In genomic region chr11:115837606-115838345, GRCm38 (mm10) we compare ENCODE assay signal across 16 mouse cellular contexts. TPM values are rescaled to one million over a fixed set of nuclear protein-coding genes. Genes with fewer than 3 reads are reported as not detected.
DNase-seq lines count a peak whose midpoint lies in the region; ATAC-seq and TF ChIP-seq lines count a peak whose summit lies in the region.
"Had no signal": no experiment of that assay in that cellular context is flagged by ENCODE, and none has a peak within 500 bp of the region (broad histone marks: within the 10 kb centered on the region; RNA-seq: fewer than 3 reads in every experiment).

No protein-coding gene starts in this region.

- H3K27me3 ChIP-seq in E14TG2a.4 (ENCODE audit: insufficient read depth, low read length) = no peaks in the 10 kb centered on the region
- H3K27me3 ChIP-seq in kidney, embryonic 16.5 days (ENCODE audit: insufficient read depth, low read length) = no peaks in the 10 kb centered on the region
- H3K27me3 ChIP-seq: embryonic facial prominence, embryonic 12.5 days; limb, embryonic 13.5 days; neural tube, embryonic 15.5 days had no signal

- no peak overlapping the region for H3K4me3 ChIP-seq in gastrocnemius, adult 2 months
- peak overlapping the region; percentile 35 for H3K4me3 ChIP-seq in E14TG2a.4 (replicated peaks; ENCODE audit: low read length)
- H3K4me3 ChIP-seq in kidney, embryonic 16.5 days (ENCODE audit: low read length) = no peak overlapping the region
- H3K4me3 ChIP-seq: embryonic facial prominence, embryonic 12.5 days; layer of hippocampus, adult 2 months; limb, embryonic 13.5 days; neural tube, embryonic 15.5 days had no signal

- no peak for TF ChIP-seq CTCF in gastrocnemius, adult 2 months (IDR thresholded peaks at IDR 0.05)
- no peak for TF ChIP-seq CTCF in E14TG2a.4 (conservative IDR thresholded peaks at IDR 0.05; ENCODE audit: low read length)

- H3K27ac ChIP-seq in gastrocnemius, adult 2 months = peak overlapping the region; percentile 74; the same call in 1 of the 2 replicates
- peak overlapping the region; percentile 41; the same call in 1 of the 2 replicates for H3K27ac ChIP-seq in kidney, embryonic 16.5 days (ENCODE audit: low read length)
- H3K27ac ChIP-seq: embryonic facial prominence, embryonic 12.5 days; layer of hippocampus, adult 2 months; limb, embryonic 13.5 days; neural tube, embryonic 15.5 days had no signal

- H3K4me2 ChIP-seq in kidney, embryonic 16.5 days (replicated peaks; ENCODE audit: low read depth, low read length) = no peak overlapping the region
- H3K4me2 ChIP-seq: embryonic facial prominence, embryonic 12.5 days; limb, embryonic 13.5 days; neural tube, embryonic 15.5 days had no signal

- DNase-seq in gastrocnemius, adult 2 months = no peak
- DNase-seq in gastrocnemius, postnatal 36 days = no peak
- DNase-seq in kidney, adult 18-20 months = peak; percentile 55
- DNase-seq in kidney, postnatal 14 days = no peak
- DNase-seq in retina, postnatal 1 day = no peak
- no peak for DNase-seq in spleen, postnatal 36 days (ENCODE audit: low spot score in 2 of 2)
- DNase-seq: cerebellum, adult 11-12 months; heart, postnatal 14 days; liver, postnatal 0 days; thymus, postnatal 36 days had no signal

- no peak for ATAC-seq in kidney, embryonic 16.5 days (ENCODE audit: low FRiP score, low TSS enrichment)
- ATAC-seq: liver, postnatal 0 days had no signal

- peaks cover 26% of the 10 kb centered on the region for H3K36me3 ChIP-seq in E14TG2a.4 (ENCODE audit: insufficient read depth, low read length)
- H3K36me3 ChIP-seq in kidney, embryonic 16.5 days (ENCODE audit: insufficient read depth, low read length) = no peaks in the 10 kb centered on the region
- H3K36me3 ChIP-seq: embryonic facial prominence, embryonic 12.5 days; limb, embryonic 13.5 days; neural tube, embryonic 15.5 days had no signal

- no peaks in the 10 kb centered on the region for H3K9me3 ChIP-seq in E14TG2a.4 (ENCODE audit: low read length)
- peaks cover 3% of the 10 kb centered on the region; the same call in 1 of the 2 replicates for H3K9me3 ChIP-seq in kidney, embryonic 16.5 days (ENCODE audit: low read length)
- H3K9me3 ChIP-seq: embryonic facial prominence, embryonic 12.5 days; limb, embryonic 13.5 days; neural tube, embryonic 15.5 days had no signal

- WGBS in kidney, embryonic 16.5 days = 88% methylated on average over 22 of the region's 22 CpGs

- peaks cover 96% of the 10 kb centered on the region for H3K4me1 ChIP-seq in E14TG2a.4 (replicated peaks; ENCODE audit: low read depth, low read length)
- peaks cover 77% of the 10 kb centered on the region for H3K4me1 ChIP-seq in kidney, embryonic 16.5 days (ENCODE audit: insufficient read depth, low read length)

- H3K9ac ChIP-seq in kidney, embryonic 16.5 days (replicated peaks; ENCODE audit: low read length) = no peak overlapping the region
- H3K9ac ChIP-seq: embryonic facial prominence, embryonic 12.5 days; limb, embryonic 13.5 days; liver, postnatal 0 days; neural tube, embryonic 15.5 days had no signal

- intact Hi-C loops in gastrocnemius, adult 2 months (cut with DNase I) = loop anchor here (2.0 kb wide), 1 partner anchor 21 kb away; the partner anchor contains the start of gene Myo15b
- intact Hi-C loops in gastrocnemius, postnatal 36 days (cut with DNase I) = no loop called here

RNA-seq across cellular contexts. Expression of gene Llgl2, which starts 13.9 kb away (rescaled TPM):
- 1 to 10 TPM; 8.3 to 9.8 TPM for total RNA-seq in gastrocnemius, adult 2 months (2021)
- total RNA-seq in gastrocnemius, postnatal 36 days (2021) = 1 to 10 TPM; 6.5 to 9.9 TPM
- polyA plus RNA-seq in kidney, embryonic 16.5 days (2015; fragmentation: Nextera tagmentation; extraction: Ambion mirVana) = 58.3 and 64.5 TPM in 2 replicates

RNA-seq across cellular contexts. Expression of gene Myo15b, which starts 20.4 kb away (rescaled TPM):
- total RNA-seq in gastrocnemius, adult 2 months (2021) = not detected
- total RNA-seq in gastrocnemius, postnatal 36 days (2021) = not detected
- polyA plus RNA-seq in kidney, embryonic 16.5 days (2015; fragmentation: Nextera tagmentation; extraction: Ambion mirVana) = 12.6 and 14.2 TPM in 2 replicates

RNA-seq across cellular contexts. Expression of gene Tsen54, which starts 23.3 kb away (rescaled TPM):
- total RNA-seq in gastrocnemius, adult 2 months (2021) = 1 to 10 TPM; 6.2 to 6.9 TPM
- total RNA-seq in gastrocnemius, postnatal 36 days (2021) = 1 to 10 TPM; 4.6 to 6.0 TPM
- 48.1 and 50.2 TPM in 2 replicates for polyA plus RNA-seq in kidney, embryonic 16.5 days (2015; fragmentation: Nextera tagmentation; extraction: Ambion mirVana)

RNA-seq across cellular contexts. Expression of gene Caskin2, which starts 24.3 kb away (rescaled TPM):
- total RNA-seq in gastrocnemius, adult 2 months (2021) = 10 to 100 TPM; 14.5 to 19.2 TPM
- 10 to 100 TPM; 12.6 to 13.3 TPM for total RNA-seq in gastrocnemius, postnatal 36 days (2021)
- 21.5 and 23.6 TPM in 2 replicates for polyA plus RNA-seq in kidney, embryonic 16.5 days (2015; fragmentation: Nextera tagmentation; extraction: Ambion mirVana)
